Mouse (Mus musculus) thymus, adult 2 months (tissue): Measurements from ENCODE around the gene Rnf34. TPM values are rescaled to one million over a fixed set of nuclear protein-coding genes. Genes with fewer than 3 reads are reported as not detected.
A peak's percentile ranks its signal among the peaks of the same experiment; 100 is the strongest.

Experiments used
- DNase-seq: peaks from one replicate; pipeline ENCODE4 v3.0.0; 2021
- H3K27ac ChIP-seq: fragments of 200-500 bp; 2 replicates; pipeline ENCODE4 v1.5.1; 2012; ENCODE audit warnings: low read length, control low read depth; ENCODE audit not compliant: control insufficient read depth, insufficient read depth
- H3K27me3 ChIP-seq: fragments of 200-500 bp; 2 replicates; pipeline ENCODE4 v1.6.1; 2012; ENCODE audit warnings: mild to moderate bottlenecking, low read length, moderate library complexity, mixed read lengths; ENCODE audit not compliant: control insufficient read depth, insufficient read depth
- H3K36me3 ChIP-seq: fragments of 200-500 bp; 2 replicates; pipeline ENCODE4 v1.6.1; 2012; ENCODE audit warnings: mild to moderate bottlenecking, low read length, moderate library complexity; ENCODE audit not compliant: control insufficient read depth, insufficient read depth
- H3K4me1 ChIP-seq: fragments of 200-500 bp; replicated peaks from 2 replicates; pipeline ENCODE4 v1.6.1; 2012; ENCODE audit warnings: low read length; ENCODE audit not compliant: control insufficient read depth, insufficient read depth
- H3K4me3 ChIP-seq: fragments of 200-500 bp; 2 replicates; pipeline ENCODE4 v1.5.1; 2012; ENCODE audit warnings: mild to moderate bottlenecking, low read length, control low read depth, moderate library complexity; ENCODE audit not compliant: control insufficient read depth, insufficient read depth
- CTCF ChIP-seq: fragments of 200-500 bp; IDR thresholded peaks from 2 replicates; pipeline ENCODE4 v1.5.1; 2012; ENCODE audit warnings: mild to moderate bottlenecking, control low read depth, low read length, moderate library complexity, borderline replicate concordance; ENCODE audit not compliant: control insufficient read depth, poor library complexity, insufficient read depth; ENCODE audit errors: extremely low read depth
- POLR2A ChIP-seq: fragments of 200-500 bp; IDR thresholded peaks from 2 replicates; pipeline ENCODE4 v1.6.1; 2012; ENCODE audit warnings: mild to moderate bottlenecking, low read length, control low read depth, moderate library complexity; ENCODE audit not compliant: control insufficient read depth, poor library complexity, insufficient read depth; ENCODE audit errors: extremely low read depth
- whole genome bisulfite sequencing: fragments of 180-500 bp; shearing (Covaris S2); methylation state at CpG from one replicate; pipeline ENCODE4 v1.1.7; 2018; 5-methylcytosine and 5-hydroxymethylcytosine counted together
- polyA plus RNA-seq: library from polyadenylated mRNA; depleted of rRNA; stranded (reverse); fragments of >200 nt; gene quantifications from 2 replicates; pipeline ENCODE4 v1.2.3, GENCODE M21; 2012

The Rnf34 gene
- polyA plus RNA-seq, 1 experiment: 21.7 TPM

- Histone ChIP-seq H3K27me3 (no peaks in the 10 kb centered on the region), H3K27ac (no peak overlapping the region), H3K36me3 (peaks cover 87% of the 10 kb centered on the region), H3K4me1 (no peaks in the 10 kb centered on the region), H3K4me3 (no peak overlapping the region)
- TF ChIP-seq POLR2A (no peak), CTCF (no peak)
- no peak for DNase-seq
- WGBS: 39% methylated on average over 3 of the region's 3 CpGs
Observed at GRCm38 (mm10) chr5:122812699-122813098, 37.1 kb upstream of the Rnf34 start.

DNA sequence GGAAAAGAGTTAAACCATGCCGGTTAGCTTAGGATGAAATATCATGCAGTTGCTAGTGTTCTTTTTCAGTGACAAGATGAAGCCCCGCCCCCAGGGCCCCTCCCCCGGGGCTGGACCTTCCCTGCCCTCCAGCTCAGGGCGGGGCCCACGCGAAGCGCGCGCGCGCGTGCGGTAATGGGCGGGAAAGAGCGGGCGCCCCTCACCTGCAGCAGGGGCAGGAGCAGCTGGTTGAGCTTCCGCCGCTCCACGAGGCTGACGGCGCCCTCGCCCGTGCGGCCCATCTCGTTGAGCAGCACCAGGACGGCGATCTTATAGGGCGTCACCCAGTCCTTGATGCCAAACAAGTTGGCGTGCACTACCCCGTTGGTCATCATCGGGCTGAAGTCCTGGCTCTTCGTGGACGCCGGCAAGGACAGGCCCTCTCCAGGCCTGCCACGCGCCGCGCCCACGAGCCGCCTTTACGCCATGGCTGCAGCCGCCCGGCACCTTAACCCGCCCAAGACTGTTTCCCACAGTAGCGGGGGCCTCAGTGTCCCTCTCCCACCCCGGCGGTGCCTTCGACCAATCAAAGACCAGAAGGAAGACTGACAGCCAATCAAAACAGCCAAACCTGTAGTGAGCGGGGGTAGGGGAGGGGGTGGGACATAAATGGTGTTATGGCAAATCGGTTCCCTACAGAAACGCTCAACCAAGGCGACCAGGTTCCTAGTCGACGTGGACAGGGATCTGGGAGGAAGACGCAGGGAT lies 28.9 kb upstream of the Rnf34 start, which contains the start of gene Anapc5:
Anapc5 (minus strand) TSS at position 563 of the 747 bp plus-strand sequence.
- Histone ChIP-seq H3K36me3 (peaks cover 26% of the 10 kb centered on the region), H3K27ac (peak within 1 kb of the TSS; percentile 76), H3K27me3 (no peaks in the 10 kb centered on the region), H3K4me3 (peak within 1 kb of the TSS; percentile 62), H3K4me1 (peaks cover 20% of the 10 kb centered on the region)
- peak; percentile 93 for DNase-seq
- under 1% methylated on average over 55 of the region's 55 CpGs for WGBS
- TF ChIP-seq CTCF: no peak
- peak; percentile 97 for TF ChIP-seq POLR2A

- Histone ChIP-seq H3K27ac (peak overlapping the region; percentile 60), H3K4me3 (peak overlapping the region; percentile 31), H3K27me3 (no peaks in the 10 kb centered on the region), H3K4me1 (peaks cover 20% of the 10 kb centered on the region), H3K36me3 (peaks cover 23% of the 10 kb centered on the region)
- WGBS: under 1% methylated on average over 10 of the region's 10 CpGs
- DNase-seq: no peak
- TF ChIP-seq CTCF (no peak), POLR2A (no peak)
Observed at GRCm38 (mm10) chr5:122821524-122821885, 28.3 kb upstream of the Rnf34 start.

GRCm38 (mm10) chr5:122822441-122822840 lies 27.4 kb upstream of the Rnf34 start:
- WGBS: 97% methylated on average over 4 of the region's 4 CpGs
- Histone ChIP-seq H3K36me3 (peaks cover 14% of the 10 kb centered on the region), H3K27ac (no peak overlapping the region), H3K4me1 (peaks cover 20% of the 10 kb centered on the region), H3K27me3 (no peaks in the 10 kb centered on the region), H3K4me3 (no peak overlapping the region)
- DNase-seq: no peak
- TF ChIP-seq POLR2A (no peak), CTCF (no peak)

DNA sequence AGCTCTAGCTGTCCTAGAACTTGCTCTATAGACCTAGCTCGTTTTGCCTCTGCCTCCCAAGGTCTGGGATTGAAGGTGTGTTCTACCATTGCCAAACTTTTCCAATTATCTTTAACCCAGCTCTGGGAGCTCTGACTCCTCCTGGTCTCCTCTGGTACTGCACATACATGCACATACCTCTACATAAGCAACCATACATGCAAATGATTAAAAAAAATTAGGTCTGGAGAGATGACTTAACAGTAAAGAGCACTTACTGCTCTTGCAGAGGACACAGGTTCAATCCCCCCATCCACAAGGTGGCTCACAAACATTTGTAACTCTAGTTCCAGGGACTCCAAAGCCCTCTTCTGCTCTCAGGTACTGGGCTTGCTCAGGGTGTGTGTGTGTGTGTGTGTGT lies 25.9 kb upstream of the Rnf34 start:
- TF ChIP-seq CTCF: no peak
- TF ChIP-seq POLR2A: no peak
- peak; percentile 43 for DNase-seq
- WGBS: 94% methylated on average over 1 of the region's 1 CpGs

GRCm38 (mm10) chr5:122824450-122824849 lies 25.4 kb upstream of the Rnf34 start:
- DNase-seq: peak; percentile 55
- WGBS: 25% methylated on average over 6 of the region's 6 CpGs
- peaks cover 20% of the 10 kb centered on the region for H3K4me1 ChIP-seq
- TF ChIP-seq CTCF: 0 out of 2 replicates have a peak, but pooled peaks have one; percentile 16
- no peak for TF ChIP-seq POLR2A
- H3K4me3 ChIP-seq: no peak overlapping the region
- H3K27ac ChIP-seq: peak overlapping the region; percentile 94
- H3K27me3 ChIP-seq: no peaks in the 10 kb centered on the region
- H3K36me3 ChIP-seq: no peaks in the 10 kb centered on the region

More for the DNA sequence above, 25.9 kb upstream of the Rnf34 start:
- peaks cover 23% of the 10 kb centered on the region for H3K4me1 ChIP-seq
- no peak overlapping the region for H3K4me3 ChIP-seq
- peak overlapping the region; percentile 69 for H3K27ac ChIP-seq
- no peaks in the 10 kb centered on the region for H3K27me3 ChIP-seq
- H3K36me3 ChIP-seq: no peaks in the 10 kb centered on the region
